Mouse (Mus musculus) frontal cortex, postnatal 36 days (tissue): Measurements from ENCODE around the gene Tagln3.
A peak's percentile ranks its signal among the peaks of the same experiment; 100 is the strongest.

Source experiments
- DNase-seq, 2 experiments: peaks; one replicate each; pipeline ENCODE4 v3.0.0; 2022; ENCODE audit warnings: low spot score in 2 of 2

Tagln3 gene

GRCm38 (mm10) chr16:45724061-45724741 is at the start of gene Tagln3:
TSS of gene Tagln3 (minus strand) at chr16:45724608.
- peak; percentile 85 to 88 for DNase-seq

- DNase-seq = no peak
These were observed 46.5 kb upstream of the Tagln3 start for GRCm38 (mm10) chr16:45770914-45771313.

- DNase-seq = no peak
These were observed 43.6 kb upstream of the Tagln3 start for GRCm38 (mm10) chr16:45767853-45768640.

- no peak for DNase-seq
These were observed 43.0 kb upstream of the Tagln3 start for GRCm38 (mm10) chr16:45767434-45767833.

GRCm38 (mm10) chr16:45765801-45766494 is 41.5 kb upstream of the Tagln3 start:
- no peak for DNase-seq

- no peak for DNase-seq
These were observed 40.7 kb upstream of the Tagln3 start for GRCm38 (mm10) chr16:45765102-45765501.

GRCm38 (mm10) chr16:45762859-45763505 is 38.6 kb upstream of the Tagln3 start:
- no peak for DNase-seq

GRCm38 (mm10) chr16:45761425-45761824 is 37.0 kb upstream of the Tagln3 start:
- DNase-seq = no peak

GRCm38 (mm10) chr16:45758726-45759269 is 34.4 kb upstream of the Tagln3 start:
- no peak for DNase-seq

- no peak for DNase-seq
These were observed 33.1 kb upstream of the Tagln3 start for GRCm38 (mm10) chr16:45757421-45758078.

GRCm38 (mm10) chr16:45756855-45757254 is 32.4 kb upstream of the Tagln3 start:
- DNase-seq = peak in 1 of 2 experiments; percentile 59

- no peak for DNase-seq
These were observed 19.3 kb upstream of the Tagln3 start for GRCm38 (mm10) chr16:45743591-45744144.

- peak; percentile 91 to 94 for DNase-seq
These were observed 18.4 kb upstream of the Tagln3 start, which contains the start of gene Abhd10 for GRCm38 (mm10) chr16:45742615-45743476. TSS of gene Abhd10 (minus strand) at chr16:45742955.

- DNase-seq = no peak
These were observed 13.5 kb upstream of the Tagln3 start for GRCm38 (mm10) chr16:45737880-45738279.

GRCm38 (mm10) chr16:45736724-45737123 is 12.3 kb upstream of the Tagln3 start:
- no peak for DNase-seq

GRCm38 (mm10) chr16:45729163-45729562 is 4.8 kb upstream of the Tagln3 start:
- no peak for DNase-seq

GRCm38 (mm10) chr16:45724742-45725102 is 314 bp upstream of the Tagln3 start:
- DNase-seq = no peak

GRCm38 (mm10) chr16:45723172-45723901 is 1.1 kb downstream of the Tagln3 start:
- DNase-seq = peak; percentile 47 to 56

- peak; percentile 46 to 48 for DNase-seq
These were observed 1.9 kb downstream of the Tagln3 start for GRCm38 (mm10) chr16:45722460-45722951.
